Mouse (Mus musculus) adrenal gland, adult 8-10 months (tissue): ENCODE measurements around the gene Obsl1. TPM values are rescaled to one million over a fixed set of nuclear protein-coding genes. Genes with fewer than 3 reads are reported as not detected.

Experiments
- DNase-seq: peaks from one replicate; pipeline ENCODE4 v3.0.0; 2022
- total RNA-seq, 4 experiments: library from RNA; stranded (reverse); gene quantifications; 2 replicates each; pipeline ENCODE4 v1.2.4; 2022

The Obsl1 gene
- total RNA-seq, 4 experiments from 2014 or later, result 71.0 to 109 (median 87.5) TPM

DNA sequence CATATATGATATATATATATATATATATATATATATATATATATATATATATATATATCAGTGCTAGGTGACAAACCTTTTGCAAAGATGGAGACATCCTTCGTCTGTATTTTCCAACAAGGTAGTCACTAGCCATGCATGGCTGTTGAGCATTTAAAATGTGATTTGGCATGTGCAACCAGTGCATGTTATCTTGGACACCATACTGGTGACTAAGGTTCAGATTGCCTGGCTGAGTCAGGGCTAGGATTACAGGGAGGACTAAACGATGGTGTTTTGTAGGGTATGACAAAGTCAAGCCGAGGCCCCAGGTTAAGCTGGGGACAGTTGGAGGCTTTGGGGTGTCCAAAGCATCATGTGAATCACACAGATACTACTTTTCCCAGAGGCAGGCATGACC is 50.8 kb downstream of the Obsl1 start:
- DNase-seq, result no peak

DNA sequence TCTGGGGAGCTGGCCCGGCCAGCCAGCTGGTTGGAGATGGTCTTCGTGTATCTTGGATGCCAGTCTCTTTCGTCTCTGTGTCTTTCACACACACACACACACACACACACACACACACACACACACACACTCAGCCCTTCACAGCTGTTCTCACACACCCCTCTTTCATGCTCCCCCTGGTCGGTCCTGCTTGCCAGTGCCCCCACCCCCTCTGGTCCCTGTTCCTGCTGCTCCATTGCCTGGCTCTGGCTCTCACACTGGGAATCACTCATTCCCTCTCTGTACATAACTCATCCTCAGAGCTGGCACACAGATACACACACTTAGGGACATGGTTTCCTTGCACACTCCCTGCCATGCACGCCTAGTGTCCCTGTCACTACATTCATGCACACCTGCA is 54.4 kb downstream of the Obsl1 start:
- no peak for DNase-seq

DNA sequence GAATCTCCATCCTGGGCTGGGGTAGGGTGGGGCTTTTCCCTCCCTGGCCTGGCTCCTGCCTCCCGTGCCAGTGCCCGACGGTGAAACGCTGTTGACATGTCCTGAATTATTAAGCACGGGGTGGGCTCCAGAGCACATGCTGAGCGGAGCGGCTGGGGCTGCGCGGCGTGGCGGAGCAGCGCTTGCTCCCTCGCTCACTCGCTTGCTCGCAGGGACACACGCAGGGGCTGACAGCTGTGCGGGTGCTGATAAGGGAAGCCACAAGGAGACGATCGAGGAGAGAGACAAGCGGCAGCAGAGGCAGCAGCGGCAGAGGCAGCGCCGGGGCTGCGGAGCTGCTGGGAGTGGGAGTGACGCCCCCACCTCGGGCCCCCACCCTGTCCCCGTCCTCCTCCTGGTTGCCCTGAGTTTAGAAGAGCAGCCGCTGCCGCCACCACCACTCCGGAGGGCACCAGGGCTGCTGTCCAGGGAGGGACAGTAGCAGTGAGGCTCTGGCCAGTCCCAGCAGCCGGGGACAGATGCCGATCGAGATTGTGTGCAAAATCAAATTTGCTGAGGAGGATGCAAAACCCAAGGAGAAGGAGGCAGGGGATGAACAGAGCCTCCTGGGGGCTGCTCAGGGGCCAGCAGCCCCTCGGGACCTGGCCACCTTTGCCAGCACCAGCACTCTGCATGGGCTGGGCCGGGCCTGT is 55.8 kb downstream of the Obsl1 start, which contains the start of gene Asic4:
Gene Asic4, plus strand, starts transcription at position 123 of the 692 bp plus-strand sequence.
- DNase-seq, result no peak

DNA sequence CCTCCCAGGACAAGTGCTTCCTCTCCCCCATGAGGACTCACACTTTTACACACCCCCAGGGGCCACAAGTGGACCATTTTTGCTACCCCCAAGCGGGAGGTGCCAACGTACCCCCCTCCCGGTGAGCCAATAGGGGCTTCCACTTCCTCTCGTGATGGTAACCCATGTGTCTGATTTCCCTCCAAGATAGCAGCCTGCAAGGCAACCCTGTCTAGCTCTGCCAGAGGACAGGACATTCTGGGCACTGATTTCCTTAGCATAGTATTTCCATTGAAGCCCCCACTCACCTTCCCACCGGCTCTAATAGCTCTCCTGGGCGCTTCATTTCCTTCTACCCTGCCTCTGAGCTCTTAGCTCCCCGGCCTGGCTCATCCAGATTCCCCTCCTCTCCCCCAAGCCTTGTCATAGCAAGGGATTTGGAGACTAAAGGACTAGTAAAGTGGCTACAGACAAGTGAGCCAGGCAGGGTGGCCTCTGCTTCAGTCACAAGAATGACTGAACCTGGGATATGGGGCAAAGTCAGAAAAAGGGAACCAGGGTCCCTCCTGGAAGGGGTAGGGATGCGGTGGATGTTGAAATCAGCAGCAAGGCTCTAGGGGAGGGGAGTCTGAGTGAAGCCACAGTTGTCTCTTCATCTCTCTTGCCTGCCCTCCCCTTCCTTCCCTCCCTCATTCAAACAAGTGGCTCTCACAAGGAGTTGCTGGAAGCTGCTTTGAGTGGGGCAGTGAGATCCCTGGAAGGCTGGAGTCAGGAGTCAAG is 56.7 kb downstream of the Obsl1 start:
- DNase-seq, result no peak

DNA sequence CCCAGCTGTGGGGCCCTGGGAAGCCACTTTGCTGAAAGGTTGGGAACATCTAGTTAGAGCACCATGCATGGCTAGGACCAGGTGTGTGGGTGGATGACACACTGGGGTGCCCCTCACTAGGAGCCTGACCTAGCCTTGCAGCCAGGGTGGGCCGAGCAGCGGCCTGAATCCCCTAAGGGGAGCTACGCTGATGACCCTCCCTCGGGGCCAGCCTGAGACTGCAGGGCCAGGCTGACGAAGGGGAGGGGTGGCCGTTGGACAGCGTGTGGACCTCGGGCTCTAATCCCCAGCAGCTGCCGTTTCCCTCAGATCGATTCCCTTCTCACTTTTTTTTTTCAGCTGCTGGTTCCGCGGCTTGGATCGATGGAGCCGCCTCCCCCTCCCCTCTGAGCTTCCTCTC is 57.3 kb downstream of the Obsl1 start:
- no peak for DNase-seq

DNA sequence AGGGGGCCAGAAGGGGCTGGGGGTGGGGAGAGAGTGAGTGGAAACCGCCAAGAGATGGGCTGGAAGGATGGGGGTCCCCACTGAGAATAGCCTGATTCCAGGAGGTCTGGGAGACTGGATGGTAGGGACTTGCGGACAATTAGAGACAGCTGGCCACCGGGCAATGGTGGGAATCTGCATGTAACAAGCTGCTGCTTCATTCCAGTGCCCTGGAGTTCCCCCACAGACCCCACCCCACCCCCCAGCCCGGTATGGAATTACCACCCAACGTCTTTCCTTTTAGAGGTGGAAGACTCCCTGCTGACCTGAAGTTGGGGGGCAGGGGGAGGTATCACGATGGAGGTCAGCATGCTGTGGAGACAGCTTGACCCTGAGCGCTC is 58.2 kb downstream of the Obsl1 start:
- DNase-seq, result no peak

DNA sequence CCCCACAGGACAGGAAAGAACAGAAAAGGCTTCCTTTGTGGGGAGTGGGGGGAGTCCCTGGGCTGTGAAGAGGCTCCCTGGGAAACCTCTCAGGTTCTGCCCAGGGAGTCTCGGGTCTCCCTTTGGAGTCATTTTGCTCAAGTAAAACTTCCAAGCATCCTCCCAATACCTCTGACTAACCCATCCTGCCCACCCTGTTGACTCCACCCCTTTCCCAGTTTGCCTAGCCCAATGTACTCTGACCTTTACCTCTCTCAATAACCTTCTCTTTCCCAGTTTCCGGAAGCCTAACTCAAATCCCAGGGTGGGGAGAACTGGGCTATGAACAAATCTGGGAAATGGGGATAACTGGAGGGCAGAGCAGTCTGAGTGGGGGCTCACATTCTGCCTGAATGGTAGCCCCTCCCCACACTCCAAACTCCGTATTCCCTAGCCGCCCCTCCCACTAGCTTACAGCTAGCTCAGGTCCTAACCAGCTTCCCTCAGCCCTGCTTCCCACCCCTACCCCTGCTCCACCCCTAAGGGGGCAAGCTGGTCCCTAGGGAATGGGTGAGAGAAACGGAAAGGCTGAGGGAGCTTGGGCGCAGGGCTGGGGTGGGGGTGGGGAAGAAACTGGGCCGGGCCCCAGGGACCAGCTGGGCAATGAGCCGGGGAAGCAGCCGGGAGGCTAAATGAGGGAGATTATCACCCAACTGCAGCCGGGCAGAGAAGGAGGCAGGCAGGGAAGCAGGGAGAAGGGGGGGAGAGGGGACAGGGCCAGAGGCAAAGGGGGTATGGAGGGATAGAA is 58.8 kb downstream of the Obsl1 start:
- no peak for DNase-seq

DNA sequence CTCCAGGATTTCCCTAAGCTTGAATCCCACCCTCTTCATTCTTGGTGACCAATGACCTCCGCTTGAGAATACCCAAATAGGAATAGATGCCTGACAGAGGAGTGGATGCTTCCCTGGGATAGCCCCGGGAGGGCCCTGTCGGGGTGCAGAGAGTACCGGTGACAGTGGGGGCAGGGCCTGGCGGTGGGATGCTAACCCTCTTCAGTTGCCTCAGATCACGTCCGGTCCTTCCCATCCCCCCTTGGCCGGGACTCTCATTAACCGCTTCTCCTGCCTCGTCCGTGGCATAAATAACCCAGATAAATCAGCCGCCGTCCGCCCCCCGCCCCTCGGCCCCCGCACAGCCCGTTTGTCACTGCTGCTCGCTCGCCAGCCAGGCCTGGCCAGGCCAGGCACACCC is 59.6 kb downstream of the Obsl1 start:
- DNase-seq, result no peak

DNA sequence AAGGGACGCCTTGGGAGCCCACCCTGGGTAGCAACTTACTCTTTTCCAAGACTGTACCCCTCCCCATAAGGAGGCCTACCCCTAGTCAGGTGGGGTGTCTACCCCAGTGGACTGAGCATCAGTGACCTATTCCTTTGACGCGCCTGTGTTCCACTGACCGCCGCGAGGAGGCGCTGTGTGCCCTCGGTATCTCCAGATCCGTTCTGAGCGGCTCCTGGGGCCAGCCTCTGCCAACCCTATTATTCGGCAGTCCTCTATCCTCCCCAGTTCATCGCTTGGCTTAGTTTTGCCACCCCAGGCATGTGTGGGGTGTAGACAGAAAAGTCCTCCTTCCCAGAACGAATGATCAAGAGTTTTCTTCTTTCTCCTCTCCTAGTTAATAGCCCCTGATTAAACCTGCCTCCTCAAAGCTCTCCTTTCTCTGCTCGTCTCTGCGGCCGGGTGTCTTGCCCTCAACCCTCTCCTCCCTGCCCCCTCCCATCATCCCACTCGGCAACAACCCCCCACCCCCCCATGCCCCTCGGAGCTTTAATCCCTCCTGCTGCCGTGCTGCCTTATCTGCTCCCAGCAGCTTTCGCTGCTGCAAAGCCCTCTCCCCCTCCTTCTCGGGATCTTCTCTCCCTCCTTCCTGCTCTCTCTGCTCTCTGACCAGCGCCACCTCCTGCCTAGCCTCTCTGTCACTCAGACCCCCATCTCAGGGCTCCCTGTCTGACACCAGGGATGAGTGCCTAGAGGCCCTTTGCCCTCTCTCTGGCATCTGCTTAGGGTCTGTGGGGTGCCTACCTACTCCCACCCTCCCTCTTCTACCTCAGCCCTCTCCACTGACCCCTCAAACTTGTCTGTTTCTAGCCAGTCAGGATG is 60.3 kb downstream of the Obsl1 start:
- DNase-seq, result peak; percentile 41

DNA sequence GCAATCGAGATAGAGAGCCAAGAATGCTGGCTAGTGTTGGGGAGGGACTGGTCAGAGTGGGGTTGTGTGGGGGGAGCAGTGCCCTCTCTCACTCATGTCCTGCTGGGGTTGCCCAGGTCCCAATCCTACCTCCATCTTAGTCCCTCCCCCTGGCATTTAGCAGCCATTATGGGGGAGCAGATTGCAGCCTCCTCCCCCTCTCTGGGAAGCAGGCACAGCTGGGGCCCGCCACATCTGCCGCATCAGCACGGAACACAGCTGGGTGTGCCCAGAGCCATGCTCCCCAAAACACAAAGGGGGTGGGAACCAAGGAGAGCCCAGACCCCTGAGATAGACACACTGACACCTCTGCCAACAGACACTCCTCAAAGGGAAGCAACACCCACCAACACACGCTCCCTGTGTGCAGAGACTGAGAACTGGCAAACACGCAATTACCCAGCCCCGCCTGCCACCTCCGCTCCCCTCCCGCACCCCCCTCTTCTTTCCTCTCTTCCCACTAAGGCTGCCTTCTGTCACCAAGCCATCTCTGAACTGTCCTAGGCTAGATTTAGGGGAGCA is 61.0 kb downstream of the Obsl1 start:
- no peak for DNase-seq

DNA sequence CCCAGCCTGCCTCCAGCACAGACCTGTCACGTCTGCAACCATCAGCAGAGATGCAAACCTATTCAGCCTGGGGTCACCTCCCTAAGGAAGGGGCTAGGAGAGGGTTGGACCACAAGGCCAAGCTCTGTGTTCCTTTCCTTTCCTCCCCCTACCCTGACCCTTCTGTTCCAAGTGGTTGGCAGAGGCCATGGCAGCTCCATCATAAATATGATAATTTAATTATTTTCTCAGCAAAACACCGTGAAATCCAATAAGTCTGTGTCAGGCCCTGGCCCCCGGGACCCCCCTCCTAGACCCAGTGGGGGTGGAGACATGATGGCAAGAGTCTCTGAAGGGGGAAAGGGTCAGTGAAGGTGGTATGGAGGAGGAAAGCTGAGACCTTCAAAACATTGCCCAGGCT is 62.0 kb downstream of the Obsl1 start:
- no peak for DNase-seq

DNA sequence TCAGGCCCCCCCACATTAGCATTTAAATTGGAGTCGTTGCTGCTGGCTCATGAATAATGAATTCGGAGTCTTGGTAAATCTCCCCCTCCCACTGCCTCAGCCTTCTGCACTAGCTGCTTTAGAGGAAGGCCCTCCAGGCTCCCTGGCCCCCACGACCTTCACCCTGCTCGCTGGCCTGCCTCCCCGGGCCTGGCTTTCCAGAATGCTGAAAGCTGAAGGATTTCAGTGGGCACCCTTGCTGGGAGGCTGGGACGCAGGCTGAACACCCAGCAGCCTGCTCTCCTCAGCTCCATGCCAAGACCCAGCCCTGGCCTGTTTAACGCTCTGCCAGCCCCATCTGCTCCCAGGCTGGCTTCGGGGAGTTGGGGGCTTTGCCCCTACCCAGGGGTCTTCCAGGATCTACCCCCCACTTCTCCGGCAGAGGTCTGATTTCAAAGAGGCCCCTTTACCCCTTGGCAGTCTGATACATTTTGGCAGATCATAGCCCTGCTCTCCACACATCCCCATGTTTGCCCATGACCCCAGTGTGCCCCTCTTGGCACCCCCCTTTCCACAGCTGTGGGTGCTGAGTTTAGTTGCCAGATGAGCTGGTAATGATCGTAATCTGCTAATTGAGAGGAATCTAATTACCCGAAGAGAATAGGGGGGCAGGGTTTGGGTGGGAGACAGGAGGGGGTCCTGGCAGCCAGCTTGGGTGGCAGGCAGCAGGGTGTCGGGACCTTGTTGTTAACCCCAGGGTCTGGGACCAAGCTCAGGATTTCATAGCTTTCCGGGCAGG is 62.8 kb downstream of the Obsl1 start:
- DNase-seq, result no peak

DNA sequence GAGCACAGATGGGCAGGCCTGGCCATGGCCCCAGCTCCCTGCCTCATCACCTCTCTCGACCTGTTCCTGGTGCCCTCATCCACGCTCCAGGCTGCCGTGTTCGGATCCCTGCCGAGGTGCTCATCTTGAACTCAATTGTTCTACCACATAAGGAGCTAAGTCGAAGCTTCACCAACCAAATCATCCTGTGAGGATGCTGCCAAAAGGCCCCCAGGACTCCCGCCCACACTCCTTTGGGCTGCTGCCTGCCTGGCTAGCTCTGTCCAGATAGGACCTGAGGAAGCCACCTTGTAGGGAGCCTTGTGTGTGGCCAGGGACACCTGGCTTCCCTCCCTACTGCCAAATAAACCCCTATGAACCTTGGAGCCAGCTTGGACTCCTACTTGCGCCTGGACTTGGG is 63.4 kb downstream of the Obsl1 start:
- DNase-seq, result no peak

DNA sequence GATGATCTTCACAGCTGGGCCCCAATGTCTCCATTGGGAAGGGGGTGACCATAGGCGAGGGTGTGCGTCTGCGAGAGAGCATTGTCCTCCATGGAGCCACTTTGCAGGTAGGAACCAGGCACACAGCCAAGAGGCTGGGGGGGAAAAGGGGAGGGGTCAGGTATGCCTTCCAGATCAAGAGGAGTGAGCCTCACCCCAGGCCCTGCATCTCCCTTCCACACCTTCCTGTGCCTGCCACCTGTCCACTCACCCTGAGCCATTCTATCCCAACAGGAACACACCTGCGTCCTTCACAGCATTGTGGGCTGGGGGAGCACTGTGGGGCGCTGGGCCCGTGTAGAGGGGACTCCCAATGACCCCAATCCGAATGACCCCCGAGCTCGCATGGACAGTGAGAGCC is 64.1 kb downstream of the Obsl1 start:
- no peak for DNase-seq

DNA sequence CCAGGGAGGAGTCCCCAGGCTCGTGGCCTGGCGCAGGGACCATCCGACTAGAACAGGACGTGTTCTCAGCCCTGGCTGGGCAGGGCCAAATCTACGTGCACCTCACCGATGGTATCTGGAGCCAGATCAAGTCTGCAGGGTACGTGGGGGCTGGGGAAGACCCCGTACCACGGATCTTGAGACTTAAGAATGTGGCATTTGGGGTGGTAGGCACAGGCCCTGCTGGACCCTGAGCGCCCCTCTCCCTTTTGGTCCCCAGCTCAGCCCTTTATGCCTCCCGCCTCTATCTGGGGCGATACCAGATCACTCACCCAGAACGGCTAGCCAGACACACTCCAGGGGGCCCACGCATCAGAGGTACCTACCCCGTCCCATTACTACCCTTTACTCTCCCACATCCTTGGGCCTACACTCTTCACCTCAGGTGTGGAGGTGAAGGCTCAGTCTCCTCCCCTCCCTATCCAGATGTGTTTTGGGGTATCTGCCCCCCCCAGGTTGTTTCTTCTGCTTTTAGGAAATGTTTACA is 64.7 kb downstream of the Obsl1 start:
- DNase-seq, result no peak

DNA sequence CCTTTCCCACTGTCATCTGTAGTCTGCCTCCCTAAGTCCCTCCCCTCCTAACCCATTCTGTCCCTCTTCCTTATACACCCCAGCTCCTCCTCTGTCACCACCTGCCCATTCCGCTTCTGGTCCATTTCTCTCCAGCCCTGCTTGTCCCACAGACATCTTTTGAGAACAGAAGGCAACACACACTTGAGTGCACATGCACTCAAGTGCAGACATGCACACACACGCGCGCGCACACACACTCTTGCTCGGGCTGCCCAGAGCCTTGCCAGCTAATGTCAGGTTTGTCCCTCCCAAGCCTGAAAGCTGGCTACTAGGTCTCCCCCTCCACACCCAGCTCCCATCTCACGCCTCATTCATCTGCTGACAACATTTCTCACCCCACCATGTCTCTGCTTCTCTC is 65.6 kb downstream of the Obsl1 start:
- DNase-seq, result no peak

DNA sequence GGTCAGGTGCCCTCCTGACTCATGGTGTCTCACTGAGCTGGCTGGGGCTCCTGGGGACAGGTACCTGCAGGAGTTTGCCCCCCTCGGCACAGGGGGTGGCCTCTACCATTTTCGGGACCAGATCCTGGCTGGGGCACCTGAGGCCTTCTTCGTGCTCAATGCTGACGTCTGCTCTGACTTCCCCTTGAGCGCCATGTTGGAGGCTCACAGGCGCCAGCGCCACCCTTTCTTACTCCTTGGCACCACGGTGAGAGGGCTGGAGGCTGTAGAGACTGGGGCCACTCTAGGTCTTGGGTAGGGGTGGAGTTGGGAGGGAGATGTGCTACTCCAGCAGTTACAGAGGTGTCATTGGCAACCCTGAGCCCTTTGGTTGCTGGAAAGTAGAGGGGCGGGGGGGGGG is 67.5 kb downstream of the Obsl1 start:
- DNase-seq, result no peak

DNA sequence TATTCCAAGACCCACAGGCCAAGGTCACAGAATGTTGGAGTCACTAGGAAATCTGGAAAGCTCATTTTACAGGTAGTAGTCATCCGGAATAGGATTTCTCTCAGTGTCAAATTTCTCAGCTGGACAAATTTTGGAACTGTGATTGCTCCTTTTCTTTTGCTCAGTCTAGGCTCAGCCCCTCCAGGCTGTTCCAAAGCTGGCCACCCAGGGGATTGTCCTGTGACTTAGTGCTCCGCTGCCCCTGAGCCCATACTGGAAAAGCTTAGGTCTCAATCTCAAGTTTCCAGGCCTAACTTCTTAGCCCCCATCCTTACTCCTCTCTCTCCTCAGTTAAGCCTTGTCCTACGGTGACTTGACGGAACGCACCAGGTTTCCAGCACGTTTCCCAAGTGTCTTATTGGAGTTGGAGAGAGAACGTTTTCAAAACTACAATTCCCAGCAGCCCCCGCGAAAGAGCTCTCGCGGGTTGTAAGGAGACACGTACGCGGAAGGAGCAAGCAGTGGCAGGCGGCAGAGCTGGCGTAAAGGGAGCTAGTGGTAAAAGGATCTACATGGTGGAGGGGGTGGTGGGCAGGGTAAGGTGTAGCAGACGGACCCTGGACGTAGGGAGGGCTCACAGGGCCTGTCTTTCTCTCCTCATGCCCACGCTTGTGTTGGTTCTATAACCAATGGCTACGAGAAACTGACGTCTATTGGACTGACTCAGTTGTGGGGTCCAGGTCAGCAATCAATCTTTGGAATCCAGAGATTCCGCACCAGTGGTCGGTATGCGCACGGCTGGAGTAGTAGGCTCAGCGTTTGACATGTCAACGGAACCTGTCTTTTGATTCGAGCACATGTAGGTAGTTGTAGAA is 70.5 kb downstream of the Obsl1 start, which contains the start of gene Gmppa:
Gene Gmppa, plus strand, starts transcription at position 456 of the 854 bp plus-strand sequence.
- DNase-seq, result peak; percentile 81
